Mouse (Mus musculus): Measurements from ENCODE around the gene Ehd1. TPM values are rescaled to one million over a fixed set of nuclear protein-coding genes. Genes with fewer than 3 reads are reported as not detected.

Ehd1 gene
- polyA plus RNA-seq, 2 experiments: 68.7 to 160 TPM

DNA sequence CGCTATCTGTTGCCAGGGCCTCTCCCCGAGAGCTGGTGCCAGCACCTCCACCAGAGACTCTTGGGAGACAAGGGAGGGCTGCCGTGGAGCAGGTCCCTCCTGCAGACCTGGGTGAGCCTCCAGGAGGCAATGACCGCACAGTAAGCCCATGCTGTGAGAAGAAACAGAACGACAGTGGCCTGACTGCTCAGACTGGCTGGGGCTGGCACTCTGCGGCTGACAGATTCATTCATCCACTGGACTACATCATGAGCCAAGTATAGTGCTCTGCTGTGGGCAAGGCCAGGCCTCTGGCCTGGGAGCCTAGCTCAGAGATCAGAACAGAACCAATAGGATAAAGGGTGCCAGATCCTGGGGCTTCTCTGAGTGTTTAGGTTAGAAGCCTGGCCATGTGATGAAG lies 27.3 kb downstream of the Ehd1 start:
- WGBS: 74% methylated on average over 6 of the region's 6 CpGs
- no peak for TF ChIP-seq POLR2A (IDR thresholded peaks at IDR 0.05; ENCODE audit: borderline replicate concordance, extremely low read depth, insufficient read depth, insufficient read length)
- no peak overlapping the region for H3K4me3 ChIP-seq (replicated peaks; ENCODE audit: low read length)

DNA sequence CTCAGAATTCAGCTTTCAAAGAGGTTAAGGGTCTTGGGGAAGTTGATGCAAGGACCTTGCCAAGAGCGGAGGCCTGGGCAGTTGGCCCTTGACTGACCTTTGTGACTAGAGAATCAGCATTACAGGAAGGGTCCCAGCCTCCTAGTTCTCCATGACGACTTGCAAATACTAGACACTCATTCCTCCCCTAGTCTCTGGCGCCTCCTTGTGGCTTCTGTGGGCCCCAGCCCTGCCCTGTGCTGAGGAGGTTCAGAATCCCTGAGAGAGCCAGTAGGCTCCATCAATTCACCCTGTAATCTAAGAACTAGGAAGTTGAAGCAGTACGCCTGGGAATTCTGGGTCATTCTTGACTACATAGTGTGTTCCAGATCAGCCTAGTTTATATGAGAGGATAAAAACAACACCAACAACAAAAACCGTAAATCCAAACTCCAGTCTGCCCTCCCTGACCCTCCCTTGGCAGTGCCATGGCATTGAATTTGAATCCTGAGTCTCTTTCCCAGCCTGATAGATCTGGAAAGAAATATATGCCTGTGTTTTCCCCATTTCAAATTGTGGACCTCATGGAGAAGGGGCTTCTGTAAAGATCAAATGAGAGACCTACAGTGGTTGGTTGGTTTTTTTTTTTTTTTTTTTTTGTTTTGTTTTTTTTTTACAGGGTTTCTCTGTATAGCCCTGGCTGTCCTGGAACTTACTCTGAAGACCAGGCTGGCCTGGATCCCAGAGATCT lies 28.4 kb downstream of the Ehd1 start:
- DNase-seq (ENCODE audit: low spot score): peak; percentile 78
- Histone ChIP-seq H3K9ac (ENCODE audit: low read depth, low read length, severe bottlenecking) (no peak overlapping the region), H3K27ac (replicated peaks; ENCODE audit: low read depth, low read length) (no peak overlapping the region), H3K9me3 (ENCODE audit: control insufficient read depth, low read length) (no peaks in the 10 kb centered on the region), H3K4me1 (ENCODE audit: control insufficient read depth, insufficient read depth, low read length) (peaks cover 11% of the 10 kb centered on the region; the same call in 1 of the 2 replicates), H3K27me3 (ENCODE audit: control insufficient read depth, insufficient read depth, low read length) (no peaks in the 10 kb centered on the region), H3K4me3 (replicated peaks; ENCODE audit: low read length) (no peak overlapping the region), H3K4me2 (replicated peaks; ENCODE audit: low read depth, low read length, severe bottlenecking) (no peak overlapping the region), H3K36me3 (ENCODE audit: control insufficient read depth, insufficient read depth, low read length) (peaks cover 10% of the 10 kb centered on the region; the same call in 1 of the 2 replicates)
- WGBS: 29% methylated on average over 5 of the region's 5 CpGs
- ATAC-seq (ENCODE audit: low FRiP score, low read depth): peak; percentile 57; the same call in 1 of the 2 replicates
- TF ChIP-seq POLR2A (IDR thresholded peaks at IDR 0.05; ENCODE audit: borderline replicate concordance, extremely low read depth, insufficient read depth, insufficient read length): no peak

More for the DNA sequence above, 27.3 kb downstream of the Ehd1 start:
- no peak overlapping the region for H3K27ac ChIP-seq (replicated peaks; ENCODE audit: low read depth, low read length)
- H3K4me2 ChIP-seq (replicated peaks; ENCODE audit: low read depth, low read length, severe bottlenecking): no peak overlapping the region
- H3K9ac ChIP-seq (ENCODE audit: low read depth, low read length, severe bottlenecking): no peak overlapping the region
- no peak for ATAC-seq (ENCODE audit: low FRiP score, low read depth)
- H3K4me1 ChIP-seq (ENCODE audit: control insufficient read depth, insufficient read depth, low read length): peaks cover 11% of the 10 kb centered on the region; the same call in 1 of the 2 replicates
- H3K27me3 ChIP-seq (ENCODE audit: control insufficient read depth, insufficient read depth, low read length): no peaks in the 10 kb centered on the region
- H3K9me3 ChIP-seq (ENCODE audit: control insufficient read depth, low read length): no peaks in the 10 kb centered on the region
- H3K36me3 ChIP-seq (ENCODE audit: control insufficient read depth, insufficient read depth, low read length): peaks cover 21% of the 10 kb centered on the region
- DNase-seq (ENCODE audit: low spot score): no peak

DNA sequence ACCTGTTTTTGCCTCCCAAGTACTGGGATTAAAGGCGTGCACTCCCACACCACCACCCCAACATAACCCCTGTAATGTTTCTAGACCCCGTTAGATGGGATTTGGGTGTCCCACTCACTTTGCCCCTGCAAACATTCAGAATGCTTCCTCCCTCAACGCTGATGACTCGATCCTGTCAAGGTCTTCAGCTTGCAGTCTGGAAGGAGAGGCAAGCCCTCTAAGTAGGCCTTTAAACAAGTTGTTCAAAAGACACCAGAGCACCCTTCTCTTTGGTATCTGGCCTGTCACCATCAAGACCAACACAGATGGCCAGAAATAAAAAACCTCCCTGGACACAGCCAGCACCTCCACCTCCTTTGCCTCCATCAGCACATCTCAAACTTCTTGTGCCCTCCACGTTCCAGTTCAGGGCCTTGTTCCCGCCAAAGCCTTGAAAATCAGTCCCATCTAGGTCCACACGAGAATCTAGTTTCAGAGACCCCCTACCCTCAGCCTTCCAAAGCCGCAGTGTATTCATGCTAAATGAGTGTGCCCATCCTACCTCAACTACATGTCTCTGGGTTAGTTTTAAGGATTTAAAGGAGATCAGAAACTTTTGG lies 29.1 kb downstream of the Ehd1 start:
- Histone ChIP-seq H3K4me2 (replicated peaks; ENCODE audit: low read depth, low read length, severe bottlenecking) (peak overlapping the region; percentile 56), H3K4me3 (replicated peaks; ENCODE audit: low read length) (peak overlapping the region; percentile 61), H3K27me3 (ENCODE audit: control insufficient read depth, insufficient read depth, low read length) (no peaks in the 10 kb centered on the region), H3K4me1 (ENCODE audit: control insufficient read depth, insufficient read depth, low read length) (peaks cover 11% of the 10 kb centered on the region; the same call in 1 of the 2 replicates), H3K27ac (replicated peaks; ENCODE audit: low read depth, low read length) (peak overlapping the region; percentile 75), H3K9me3 (ENCODE audit: control insufficient read depth, low read length) (no peaks in the 10 kb centered on the region), H3K36me3 (ENCODE audit: control insufficient read depth, insufficient read depth, low read length) (peaks cover 8% of the 10 kb centered on the region; the same call in 1 of the 2 replicates), H3K9ac (ENCODE audit: low read depth, low read length, severe bottlenecking) (peak overlapping the region; percentile 59)
- TF ChIP-seq POLR2A (IDR thresholded peaks at IDR 0.05; ENCODE audit: borderline replicate concordance, extremely low read depth, insufficient read depth, insufficient read length): no peak
- WGBS: 55% methylated on average over 8 of the region's 8 CpGs
- ATAC-seq (ENCODE audit: low FRiP score, low read depth) (no peak), DNase-seq (ENCODE audit: low spot score) (no peak)

DNA sequence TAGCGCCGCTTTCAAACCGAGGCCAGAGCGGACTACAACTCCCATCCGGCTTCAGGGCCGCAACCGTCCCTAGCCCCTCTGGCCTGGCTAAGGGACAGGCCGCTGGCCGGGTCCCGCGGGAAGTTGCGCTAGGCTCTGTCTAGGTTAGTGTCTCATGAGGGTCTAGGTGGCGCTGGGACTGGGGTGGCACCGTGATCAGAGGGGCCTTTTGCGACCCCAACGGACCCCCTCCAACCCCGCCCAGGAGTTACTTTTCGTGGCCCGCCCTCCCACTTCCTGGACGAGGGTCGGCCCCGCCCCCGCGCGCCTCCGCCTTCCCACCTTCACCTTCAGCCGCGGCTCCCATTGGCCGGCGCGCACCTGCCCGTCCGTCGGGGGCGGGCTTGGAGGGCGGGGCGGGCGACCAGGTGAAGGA lies 29.6 kb downstream of the Ehd1 start, which contains the start of gene Cdc42bpg:
Cdc42bpg (plus strand) TSS at position 320 of the 415 bp plus-strand sequence.
- peaks cover 11% of the 10 kb centered on the region; the same call in 1 of the 2 replicates for H3K4me1 ChIP-seq (ENCODE audit: control insufficient read depth, insufficient read depth, low read length)
- ATAC-seq (ENCODE audit: low FRiP score, low read depth): peak; percentile 86
- TF ChIP-seq POLR2A (IDR thresholded peaks at IDR 0.05; ENCODE audit: borderline replicate concordance, extremely low read depth, insufficient read depth, insufficient read length): 0 out of 2 replicates have a peak, but pooled peaks have one; percentile 33
- peak within 1 kb of the TSS; percentile 61 for H3K4me3 ChIP-seq (replicated peaks; ENCODE audit: low read length)
- H3K4me2 ChIP-seq (replicated peaks; ENCODE audit: low read depth, low read length, severe bottlenecking): peak within 1 kb of the TSS; percentile 56
- peak within 1 kb of the TSS; percentile 59 for H3K9ac ChIP-seq (ENCODE audit: low read depth, low read length, severe bottlenecking)
- H3K36me3 ChIP-seq (ENCODE audit: control insufficient read depth, insufficient read depth, low read length): peaks cover 9% of the 10 kb centered on the region
- no peaks in the 10 kb centered on the region for H3K27me3 ChIP-seq (ENCODE audit: control insufficient read depth, insufficient read depth, low read length)
- WGBS: 1% methylated on average over 29 of the region's 38 CpGs
- peak within 1 kb of the TSS; percentile 75 for H3K27ac ChIP-seq (replicated peaks; ENCODE audit: low read depth, low read length)
- DNase-seq (ENCODE audit: low spot score): peak; percentile 82
- no peaks in the 10 kb centered on the region for H3K9me3 ChIP-seq (ENCODE audit: control insufficient read depth, low read length)

GRCm38 (mm10) chr19:6306586-6306985 lies 30.1 kb downstream of the Ehd1 start:
- peaks cover 14% of the 10 kb centered on the region for H3K36me3 ChIP-seq (ENCODE audit: control insufficient read depth, insufficient read depth, low read length)
- H3K27me3 ChIP-seq (ENCODE audit: control insufficient read depth, insufficient read depth, low read length): no peaks in the 10 kb centered on the region
- peak; percentile 36 for ATAC-seq (ENCODE audit: low FRiP score, low read depth)
- no peak overlapping the region for H3K27ac ChIP-seq (replicated peaks; ENCODE audit: low read depth, low read length)
- peak overlapping the region; percentile 56 for H3K4me2 ChIP-seq (replicated peaks; ENCODE audit: low read depth, low read length, severe bottlenecking)
- H3K4me1 ChIP-seq (ENCODE audit: control insufficient read depth, insufficient read depth, low read length): peaks cover 11% of the 10 kb centered on the region; the same call in 1 of the 2 replicates
- no peak for TF ChIP-seq POLR2A (IDR thresholded peaks at IDR 0.05; ENCODE audit: borderline replicate concordance, extremely low read depth, insufficient read depth, insufficient read length)
- DNase-seq (ENCODE audit: low spot score): peak; percentile 56
- peak overlapping the region; percentile 59 for H3K9ac ChIP-seq (ENCODE audit: low read depth, low read length, severe bottlenecking)
- H3K9me3 ChIP-seq (ENCODE audit: control insufficient read depth, low read length): no peaks in the 10 kb centered on the region
- H3K4me3 ChIP-seq (replicated peaks; ENCODE audit: low read length): peak overlapping the region; percentile 61
- WGBS: 0% methylated on average over 32 of the region's 34 CpGs
